Mouse (Mus musculus) forebrain, embryonic 16.5 days (tissue): ENCODE results near the gene Stkld1. TPM values are rescaled to one million over a fixed set of nuclear protein-coding genes. Genes with fewer than 3 reads are reported as not detected.
A peak's percentile ranks its signal among the peaks of the same experiment; 100 is the strongest.
"Not testable (repeated sequence)": the region's sequence is repeated elsewhere in the genome, so short reads cannot be mapped to it uniquely, and the experiment has no call there.

Experiments
- ATAC-seq: fragments of 200-750 bp; cut with Nextera tagmentation; 2 replicates; pipeline ENCODE4 v1.8.0; 2017; ENCODE audit warnings: mild to moderate bottlenecking, moderate library complexity
- H3K27ac ChIP-seq: fragments of 300-500 bp; sonication (generic); 2 replicates; pipeline ENCODE4 v1.5.1; 2014; ENCODE audit warnings: low read length, control low read depth
- H3K27me3 ChIP-seq: fragments of 300-500 bp; sonication (generic); replicated peaks from 2 replicates; pipeline ENCODE4 v1.6.1; 2014; ENCODE audit warnings: low read length; ENCODE audit not compliant: control insufficient read depth, insufficient read depth
- H3K36me3 ChIP-seq: fragments of 300-500 bp; sonication (generic); 2 replicates; pipeline ENCODE4 v1.6.1; 2014; ENCODE audit not compliant: control insufficient read depth, insufficient read depth
- H3K4me1 ChIP-seq: fragments of 300-500 bp; sonication (generic); replicated peaks from 2 replicates; pipeline ENCODE4 v1.6.1; 2014; ENCODE audit warnings: low read length; ENCODE audit not compliant: control insufficient read depth, insufficient read depth
- H3K4me2 ChIP-seq: fragments of 300-500 bp; sonication (generic); 2 replicates; pipeline ENCODE4 v1.6.1; 2014; ENCODE audit warnings: mild to moderate bottlenecking, low read length, control low read depth
- H3K4me3 ChIP-seq: fragments of 300-500 bp; sonication (generic); replicated peaks from 2 replicates; pipeline ENCODE4 v1.5.1; 2014; ENCODE audit warnings: mild to moderate bottlenecking, low read length, control low read depth
- H3K9ac ChIP-seq: fragments of 300-500 bp; sonication (generic); replicated peaks from 2 replicates; pipeline ENCODE4 v1.6.1; 2014; ENCODE audit warnings: low read depth, low read length, control low read depth
- H3K9me3 ChIP-seq: fragments of 300-500 bp; sonication (generic); 2 replicates; pipeline ENCODE4 v1.6.1; 2016; ENCODE audit warnings: low read length; ENCODE audit not compliant: control insufficient read depth
- WGBS: fragments of 180-500 bp; shearing (Covaris S2); extraction: QIAGEN DNeasy Blood & Tissue Kit; methylation state at CpG from one replicate; pipeline ENCODE4 v1.1.7; 2014; 5-methylcytosine and 5-hydroxymethylcytosine counted together
- polyA plus RNA-seq: library from polyadenylated mRNA; unstranded; fragments of >200 nt; fragmentation: Nextera tagmentation; extraction: Ambion mirVana; gene quantifications from 2 replicates; pipeline ENCODE4 v1.2.1, GENCODE M21; 2015

Stkld1 gene
- 0.36 TPM in 1 of 2 replicates, not detected in the other for polyA plus RNA-seq

DNA sequence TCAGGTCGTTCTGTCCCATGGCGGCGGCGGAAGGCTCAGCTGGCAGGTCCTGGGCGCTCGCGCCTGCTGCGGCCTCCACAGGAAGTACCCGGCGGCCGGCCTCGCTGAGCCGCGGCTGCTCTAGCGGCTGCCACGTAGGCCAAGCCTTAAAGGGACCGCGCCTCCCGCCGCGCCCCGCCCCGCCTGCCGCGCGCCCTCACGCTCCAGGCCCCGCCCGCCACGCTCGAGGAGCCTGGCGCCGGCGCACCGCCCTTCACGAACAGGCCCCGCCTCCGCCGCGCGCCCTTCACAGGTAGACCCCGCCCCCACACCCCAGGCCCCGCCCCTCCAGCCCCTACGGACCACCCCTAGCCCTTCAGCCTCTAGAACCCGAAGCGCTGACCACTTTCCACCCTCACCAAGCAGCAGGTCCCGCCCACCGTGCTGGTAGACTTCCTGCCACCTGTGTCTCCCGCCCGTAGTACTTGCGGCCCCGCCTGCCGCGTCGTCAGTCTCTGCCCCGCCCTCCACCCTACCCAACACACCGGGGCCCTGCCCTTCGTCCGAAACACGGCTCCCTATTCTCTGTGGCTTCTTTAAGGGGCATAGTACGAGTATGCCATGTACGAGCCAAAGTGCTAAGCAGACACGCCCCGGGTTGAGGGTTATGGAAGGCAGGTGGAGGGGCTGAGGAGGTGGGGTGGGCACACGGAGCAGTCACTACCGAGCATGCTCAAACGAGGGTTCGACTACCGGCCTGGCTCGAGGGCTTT is at the start of gene Stkld1, which contains the start of gene Surf4:
Gene Stkld1, plus strand, starts transcription at position 744 of the 752 bp plus-strand sequence.
Gene Surf4, minus strand, starts transcription at position 625 of the 752 bp plus-strand sequence.
- Histone ChIP-seq H3K27ac (no peak within 1 kb of the TSS; the same call in 1 of the 2 replicates), H3K4me2 (peak within 1 kb of the TSS; percentile 77), H3K4me1 (peaks cover 24% of the 10 kb centered on the region), H3K9ac (peak within 1 kb of the TSS; percentile 98), H3K36me3 (no peaks in the 10 kb centered on the region), H3K4me3 (peak within 1 kb of the TSS; percentile 92), H3K9me3 (no peaks in the 10 kb centered on the region), H3K27me3 (no peaks in the 10 kb centered on the region)
- under 1% methylated on average over 64 of the region's 70 CpGs for WGBS
- peak; percentile 97 for ATAC-seq

DNA sequence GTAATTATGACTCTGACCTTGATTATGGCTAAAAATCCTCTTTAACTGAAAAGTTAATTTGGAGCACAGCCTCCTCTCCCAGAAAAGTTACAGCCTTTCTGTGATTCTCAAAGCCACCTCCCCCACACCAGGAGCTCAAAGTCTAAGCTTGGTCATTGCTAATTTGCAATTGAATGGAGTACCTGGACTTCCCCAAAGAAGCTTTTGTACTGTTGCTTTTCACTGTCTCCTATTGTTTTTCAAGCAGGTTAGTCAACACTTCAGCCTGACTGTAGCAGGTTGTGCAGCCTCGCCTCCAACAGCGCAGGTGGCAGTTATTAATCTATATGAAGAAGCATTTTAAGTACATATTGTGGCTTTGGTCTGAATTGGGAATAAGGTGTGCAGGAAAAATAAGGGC is 48.3 kb upstream of the Stkld1 start:
- not testable (repeated sequence) for H3K9ac ChIP-seq, H3K4me3 ChIP-seq, H3K4me1 ChIP-seq, H3K27ac ChIP-seq, H3K4me2 ChIP-seq, H3K36me3 ChIP-seq, H3K9me3 ChIP-seq, ATAC-seq, H3K27me3 ChIP-seq
- 67% methylated on average over 2 of the region's 2 CpGs for WGBS

DNA sequence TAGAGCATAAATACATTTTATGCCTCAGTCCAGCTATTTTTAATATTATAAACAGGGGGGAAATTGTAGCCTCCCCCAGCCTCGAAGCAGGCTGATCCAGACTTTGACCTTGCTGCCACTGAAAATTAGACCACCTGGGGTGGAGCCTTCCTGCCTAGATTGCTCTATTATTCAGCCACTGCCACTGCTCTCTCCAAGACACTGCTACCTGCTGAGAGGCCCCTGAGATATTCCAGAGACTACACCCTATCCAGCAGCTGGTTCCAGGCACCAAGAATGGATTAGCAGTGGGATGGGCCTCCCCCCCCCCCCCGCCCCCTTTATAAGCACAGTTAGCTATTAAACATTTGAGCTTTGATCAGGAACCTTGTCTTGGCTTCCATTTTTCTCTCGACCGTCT is 47.7 kb upstream of the Stkld1 start:
- H3K9me3 ChIP-seq, ATAC-seq: not testable (repeated sequence)
- 38% methylated on average over 4 of the region's 4 CpGs for WGBS

DNA sequence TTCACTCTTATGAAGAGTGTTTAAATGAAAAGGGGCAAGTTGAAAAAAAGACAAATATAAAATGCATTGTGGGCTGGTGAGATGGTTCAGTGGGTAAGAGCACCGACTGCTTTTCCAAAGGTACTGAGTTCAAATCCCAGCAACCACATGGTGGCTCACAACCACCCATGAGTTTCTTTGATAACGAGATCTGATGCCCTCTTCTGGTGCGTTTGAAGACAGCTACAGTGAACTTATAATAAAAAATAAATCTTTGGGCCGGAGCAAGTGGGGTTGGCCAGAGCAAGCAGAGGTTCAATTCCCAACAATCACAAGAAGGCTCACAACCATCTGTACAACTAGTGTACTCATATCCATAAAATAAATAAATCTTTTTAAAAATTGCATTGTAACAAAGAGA is 37.9 kb upstream of the Stkld1 start:
- no peak overlapping the region for H3K4me3 ChIP-seq
- H3K4me2 ChIP-seq, result no peak overlapping the region
- WGBS, result 94% methylated on average over 4 of the region's 4 CpGs
- H3K36me3 ChIP-seq, result peaks cover 35% of the 10 kb centered on the region
- H3K27ac ChIP-seq, result no peak overlapping the region
- H3K9me3 ChIP-seq, result no peaks in the 10 kb centered on the region
- H3K27me3 ChIP-seq, result no peaks in the 10 kb centered on the region
- no peaks in the 10 kb centered on the region; the same call in 1 of the 2 replicates for H3K4me1 ChIP-seq
- H3K9ac ChIP-seq, result no peak overlapping the region
- no peak for ATAC-seq

More for the DNA sequence above, 47.7 kb upstream of the Stkld1 start:
- not testable (repeated sequence) for H3K4me2 ChIP-seq, H3K4me3 ChIP-seq, H3K27me3 ChIP-seq, H3K4me1 ChIP-seq, H3K27ac ChIP-seq, H3K9ac ChIP-seq
- peaks cover 11% of the 10 kb centered on the region for H3K36me3 ChIP-seq

DNA sequence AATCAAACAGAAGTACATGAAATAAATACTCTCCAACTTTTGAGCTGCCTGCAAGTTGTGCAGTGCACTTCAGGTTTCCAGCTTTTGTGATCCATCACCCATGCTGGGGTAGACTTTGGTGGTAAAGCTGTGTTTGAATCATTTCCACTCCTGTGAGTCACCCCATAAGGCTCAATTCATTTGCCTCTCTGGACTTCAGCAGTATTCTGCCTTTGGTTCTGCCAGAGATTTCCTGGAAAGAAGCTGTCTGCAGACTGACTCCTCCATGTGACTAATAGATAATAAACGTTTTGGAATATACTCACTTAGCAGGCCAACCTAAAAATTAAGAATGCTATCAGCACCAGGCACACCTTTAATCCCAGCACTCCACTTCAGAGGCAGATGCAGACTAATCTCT is 33.1 kb upstream of the Stkld1 start:
- H3K9me3 ChIP-seq, result no peaks in the 10 kb centered on the region
- H3K27me3 ChIP-seq, result no peaks in the 10 kb centered on the region
- no peak overlapping the region for H3K27ac ChIP-seq
- H3K9ac ChIP-seq, result no peak overlapping the region
- no peak overlapping the region for H3K4me3 ChIP-seq
- peaks cover 17% of the 10 kb centered on the region for H3K36me3 ChIP-seq
- WGBS, result 85% methylated on average over 1 of the region's 1 CpGs
- no peak for ATAC-seq
- H3K4me1 ChIP-seq, result peaks cover 23% of the 10 kb centered on the region
- H3K4me2 ChIP-seq, result no peak overlapping the region

- Histone ChIP-seq H3K4me2 (peak overlapping the region; percentile 84), H3K36me3 (peaks cover 25% of the 10 kb centered on the region), H3K9ac (peak overlapping the region; percentile 70), H3K9me3 (no peaks in the 10 kb centered on the region), H3K27me3 (no peaks in the 10 kb centered on the region), H3K4me1 (peaks cover 23% of the 10 kb centered on the region), H3K27ac (no peak overlapping the region), H3K4me3 (peak overlapping the region; percentile 84)
- no peak for ATAC-seq
- 11% methylated on average over 7 of the region's 7 CpGs for WGBS
Observed at GRCm38 (mm10) chr2:26901834-26902400, 31.9 kb upstream of the Stkld1 start.

DNA sequence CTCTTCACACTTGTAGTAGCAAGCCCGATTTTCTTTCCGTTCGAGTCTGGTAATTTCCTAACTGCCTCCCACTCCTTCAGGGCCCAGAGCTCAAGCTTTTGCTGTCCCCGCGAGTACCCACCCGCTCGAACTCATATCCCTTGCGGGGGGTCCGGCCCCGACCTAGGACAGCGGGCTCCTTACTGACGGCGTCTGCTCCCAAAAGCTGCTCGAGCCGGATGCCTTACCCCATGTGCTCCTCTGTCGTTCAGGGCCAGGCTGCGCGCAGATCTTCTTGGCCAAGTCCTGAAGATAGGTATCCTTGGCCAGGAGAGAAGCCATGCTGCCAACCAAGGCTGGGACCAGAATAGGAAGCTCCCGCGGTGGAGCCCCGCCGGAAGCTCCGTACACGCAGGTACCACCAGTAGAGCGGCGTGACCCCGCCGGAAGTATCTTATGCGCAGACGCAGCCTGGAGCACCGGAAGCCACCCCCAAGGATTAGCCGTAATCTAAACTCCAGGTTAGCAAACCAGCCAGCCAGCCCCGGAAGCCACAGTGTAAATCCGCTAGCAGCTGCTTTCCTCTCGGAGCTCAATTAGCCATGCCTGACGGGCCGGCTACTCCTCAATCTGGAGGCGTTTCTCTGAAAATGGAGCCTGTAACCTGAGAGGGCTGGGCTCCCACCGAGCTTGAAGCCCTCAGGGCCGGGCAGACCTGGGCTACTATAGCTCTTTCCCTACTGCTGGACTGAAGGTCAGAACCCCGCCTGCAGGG is 31.2 kb upstream of the Stkld1 start, which contains the start of gene Surf6:
Gene Surf6, minus strand, starts transcription at position 413 of the 754 bp plus-strand sequence.
- H3K36me3 ChIP-seq, result peaks cover 26% of the 10 kb centered on the region
- peak within 1 kb of the TSS; percentile 84 for H3K4me2 ChIP-seq
- WGBS, result under 1% methylated on average over 41 of the region's 41 CpGs

DNA sequence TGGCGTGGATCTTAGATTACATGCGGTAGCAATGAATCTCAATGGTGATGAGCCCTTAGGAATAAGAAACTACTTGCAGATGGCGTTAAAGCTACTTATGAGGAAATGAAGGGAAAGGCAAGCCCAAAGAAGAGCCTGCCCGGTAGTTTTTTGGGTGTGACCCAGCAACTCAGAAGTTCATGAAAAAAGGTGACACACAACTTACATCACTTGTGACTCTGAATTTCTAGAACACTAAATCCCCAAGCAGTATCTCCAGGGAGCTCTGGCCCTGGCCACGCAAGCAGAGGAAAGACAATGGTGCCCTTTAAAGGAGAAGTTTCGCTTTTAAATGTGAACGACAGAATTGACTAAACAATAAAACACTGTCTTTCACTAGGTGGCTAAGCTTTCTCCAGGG is 30.5 kb upstream of the Stkld1 start:
- 9% methylated on average over 7 of the region's 7 CpGs for WGBS

More for the DNA sequence above, 31.2 kb upstream of the Stkld1 start, which contains the start of gene Surf6:
- peak within 1 kb of the TSS; percentile 84 for H3K4me3 ChIP-seq
- H3K27me3 ChIP-seq, result no peaks in the 10 kb centered on the region
- peak within 1 kb of the TSS; percentile 89 for H3K27ac ChIP-seq
- no peaks in the 10 kb centered on the region for H3K9me3 ChIP-seq
- peaks cover 23% of the 10 kb centered on the region for H3K4me1 ChIP-seq
- peak within 1 kb of the TSS; percentile 70 for H3K9ac ChIP-seq
- ATAC-seq, result peak; percentile 98

GRCm38 (mm10) chr2:26905936-26906335 is 27.9 kb upstream of the Stkld1 start:
- no peak overlapping the region for H3K4me3 ChIP-seq
- H3K9me3 ChIP-seq, result no peaks in the 10 kb centered on the region
- no peak overlapping the region for H3K9ac ChIP-seq
- H3K27ac ChIP-seq, result no peak overlapping the region
- no peaks in the 10 kb centered on the region for H3K27me3 ChIP-seq
- ATAC-seq, result no peak
- WGBS, result 89% methylated on average over 2 of the region's 2 CpGs
- no peak overlapping the region for H3K4me2 ChIP-seq
- H3K36me3 ChIP-seq, result peaks cover 18% of the 10 kb centered on the region
- H3K4me1 ChIP-seq, result peaks cover 39% of the 10 kb centered on the region

More for the DNA sequence above, 30.5 kb upstream of the Stkld1 start:
- peak overlapping the region; percentile 89 for H3K27ac ChIP-seq
- peak overlapping the region; percentile 84 for H3K4me3 ChIP-seq
- H3K4me2 ChIP-seq, result peak overlapping the region; percentile 84
- H3K27me3 ChIP-seq, result no peaks in the 10 kb centered on the region
- H3K36me3 ChIP-seq, result peaks cover 25% of the 10 kb centered on the region
- peaks cover 24% of the 10 kb centered on the region for H3K4me1 ChIP-seq
- peak overlapping the region; percentile 70 for H3K9ac ChIP-seq
- no peak for ATAC-seq
- H3K9me3 ChIP-seq, result no peaks in the 10 kb centered on the region
